Mouse (Mus musculus) adrenal gland, postnatal 25 days (tissue): ENCODE results near the gene Gm17018. TPM values are rescaled to one million over a fixed set of nuclear protein-coding genes. Genes with fewer than 3 reads are reported as not detected.

Experiments used
- DNase-seq: peaks from one replicate; pipeline ENCODE4 v3.0.0; 2021; ENCODE audit warnings: mixed read lengths
- total RNA-seq: library from RNA; stranded (reverse); gene quantifications from 2 replicates; pipeline ENCODE4 v1.2.3, GENCODE M21; 2021

Gm17018 gene
- total RNA-seq, 1 experiment from 2014 or later, result 31.8 TPM

DNA sequence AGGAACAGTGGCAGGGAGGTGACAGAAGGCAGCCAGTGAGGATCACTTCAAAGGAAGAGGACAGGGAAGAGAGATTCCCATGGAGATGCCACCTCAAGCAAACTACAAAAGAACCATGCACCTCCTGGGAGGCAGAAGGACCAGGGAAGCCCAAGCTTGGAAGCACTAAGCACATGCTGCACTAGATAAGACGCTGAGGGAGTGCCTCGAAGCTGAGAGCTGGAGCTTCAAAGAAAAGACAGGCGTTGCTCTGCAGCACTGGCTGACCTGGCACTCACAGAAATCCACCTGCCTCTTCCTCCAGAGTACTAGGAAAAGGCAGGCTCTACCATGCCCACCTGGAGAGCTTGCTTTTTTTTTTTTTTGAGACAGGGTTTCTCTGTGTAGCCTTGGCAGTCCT lies 66.6 kb downstream of the Gm17018 start:
- DNase-seq, result no peak

DNA sequence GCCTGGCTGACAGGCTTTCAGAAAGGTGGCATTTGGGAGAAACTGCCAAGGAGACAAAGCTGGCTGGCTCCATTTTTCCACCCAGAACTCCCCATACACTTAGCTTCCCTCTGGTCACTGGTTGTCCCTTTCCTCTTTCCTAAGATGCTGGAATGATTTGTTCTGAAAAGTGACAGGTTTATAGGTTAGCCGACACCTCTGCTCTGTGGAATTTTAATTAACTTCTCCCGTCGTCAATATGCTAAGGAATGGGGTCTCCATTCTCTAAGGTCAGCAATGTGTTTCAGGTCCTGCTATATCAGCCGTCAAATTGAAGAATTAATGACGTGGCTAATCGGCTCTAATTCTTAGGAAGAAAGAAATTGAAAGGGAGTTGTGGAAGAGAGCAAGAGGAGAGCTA lies 68.2 kb downstream of the Gm17018 start:
- no peak for DNase-seq

DNA sequence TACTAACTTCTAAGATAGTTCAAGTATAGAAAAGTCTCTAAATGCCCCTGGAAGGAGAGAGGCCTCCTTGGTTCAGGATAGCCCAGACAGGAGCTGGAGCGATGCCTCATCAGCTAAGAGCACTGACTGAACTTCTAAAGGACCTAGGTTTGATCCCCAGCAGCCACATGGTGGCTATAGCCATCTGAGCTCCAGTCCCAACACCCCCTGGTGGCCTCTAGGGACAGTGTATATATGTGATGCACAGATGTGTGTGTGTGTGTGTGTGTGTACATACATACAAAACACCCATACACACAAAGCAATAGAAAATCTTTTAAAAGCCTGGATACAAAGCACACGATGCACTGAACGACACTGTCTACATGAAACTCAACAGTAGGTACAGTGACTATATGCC lies 68.8 kb downstream of the Gm17018 start:
- no peak for DNase-seq

Other genes with a start within 250 kb of the Gm17018 start
- gene Btrc, start 196.9 kb upstream of the Gm17018 start, total RNA-seq, result 32.8 and 42.6 TPM in 2 replicates
- 12.4 and 15.5 TPM in 2 replicates for gene Poll, start 84 bp upstream of the Gm17018 start, total RNA-seq
- 32.2 and 33.8 TPM in 2 replicates for gene Fbxw4, start 99.7 kb downstream of the Gm17018 start, total RNA-seq
- not detected in 2 replicates for gene Fgf8, start 182.3 kb downstream of the Gm17018 start, total RNA-seq
- gene Npm3, start 189.0 kb downstream of the Gm17018 start, total RNA-seq, result 29.0 and 34.7 TPM in 2 replicates
- gene Mgea5, start 223.2 kb downstream of the Gm17018 start, total RNA-seq, result 84.7 and 93.9 TPM in 2 replicates